Mouse (Mus musculus) left cerebral cortex, postnatal 36 days (tissue): ENCODE data around the gene Cfap69. TPM values are rescaled to one million over a fixed set of nuclear protein-coding genes. Genes with fewer than 3 reads are reported as not detected.

Source experiments
- DNase-seq, 2 experiments: peaks; one replicate each; pipeline ENCODE4 v3.0.0; 2021 to 2022; ENCODE audit warnings: low spot score in 2 of 2, mixed read lengths in 1 of 2
- intact Hi-C: fragments of 180-260 bp; cut with DNase I; formaldehyde crosslinking; loops from one replicate; pipeline ENCODE4 v1.15.1; 2025
- total RNA-seq, 2 experiments: library from RNA; stranded (reverse); gene quantifications; 2 replicates each; pipeline ENCODE4 v1.2.3; 2021

The Cfap69 gene
- total RNA-seq, 2 experiments from 2014 or later: 16.8 to 33.1 TPM

GRCm38 (mm10) chr5:5664371-5664926 is 410 bp upstream of the Cfap69 start:
- no peak for DNase-seq
- intact Hi-C loops: no loop called here

DNA sequence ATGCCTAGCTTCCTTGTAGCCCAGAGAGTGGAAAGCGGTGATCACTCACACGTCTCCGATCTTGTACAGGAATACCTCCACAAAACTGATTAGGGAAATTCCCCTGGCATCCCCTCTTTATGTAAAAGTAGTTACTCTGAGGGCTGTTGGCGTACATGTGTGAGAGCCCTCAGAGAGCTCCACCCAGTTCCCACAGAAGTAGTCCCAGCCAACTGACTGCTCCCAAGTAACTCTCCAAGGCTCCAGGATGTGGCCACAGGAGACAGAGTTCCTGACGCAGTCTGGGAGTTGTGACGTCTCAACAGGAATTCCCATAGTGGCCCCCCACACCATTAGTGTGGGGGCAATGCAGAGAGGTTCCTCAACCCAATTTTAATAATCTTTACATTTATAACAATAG is 982 bp downstream of the Cfap69 start:
- DNase-seq: no peak
- intact Hi-C loops: no loop called here

- DNase-seq: no peak
- intact Hi-C loops: no loop called here
Observed at GRCm38 (mm10) chr5:5658680-5659079, 5.4 kb downstream of the Cfap69 start.

DNA sequence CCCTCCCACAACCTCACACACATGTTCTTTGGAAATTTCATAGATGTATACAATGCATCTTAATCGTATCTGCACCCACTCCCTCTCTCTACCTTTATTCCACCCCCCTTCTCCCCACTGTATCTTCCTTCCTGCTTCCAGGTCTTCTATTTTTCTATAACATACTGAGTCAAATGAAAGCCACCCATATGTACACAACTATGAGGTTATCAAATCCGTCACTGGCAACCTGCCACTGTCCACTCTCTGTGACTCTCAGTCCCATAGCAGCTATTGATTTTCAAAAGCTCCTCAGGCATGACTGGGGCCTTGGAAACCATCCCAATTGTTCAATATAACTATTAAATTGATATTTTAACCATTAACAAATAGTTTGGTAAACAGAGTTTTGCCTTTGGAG is 6.1 kb downstream of the Cfap69 start:
- DNase-seq: no peak
- intact Hi-C loops: no loop called here

GRCm38 (mm10) chr5:5648817-5649569 is 15.0 kb downstream of the Cfap69 start:
- DNase-seq: peak; percentile 60 to 61
- intact Hi-C loops: loop anchor here (5.0 kb wide), 2 partner anchors 43 to 137 kb away; partner anchors contain the start of genes Cldn12 and Steap2

- intact Hi-C loops: loop anchor here (1.0 to 5.0 kb wide), 3 partner anchors 46 to 134 kb away; partner anchors contain the start of genes Cldn12 and Steap2
- no peak for DNase-seq
Observed at GRCm38 (mm10) chr5:5646173-5646572, 17.9 kb downstream of the Cfap69 start.

- intact Hi-C loops: no loop called here
- DNase-seq: no peak
Observed at GRCm38 (mm10) chr5:5638496-5638895, 25.5 kb downstream of the Cfap69 start.

DNA sequence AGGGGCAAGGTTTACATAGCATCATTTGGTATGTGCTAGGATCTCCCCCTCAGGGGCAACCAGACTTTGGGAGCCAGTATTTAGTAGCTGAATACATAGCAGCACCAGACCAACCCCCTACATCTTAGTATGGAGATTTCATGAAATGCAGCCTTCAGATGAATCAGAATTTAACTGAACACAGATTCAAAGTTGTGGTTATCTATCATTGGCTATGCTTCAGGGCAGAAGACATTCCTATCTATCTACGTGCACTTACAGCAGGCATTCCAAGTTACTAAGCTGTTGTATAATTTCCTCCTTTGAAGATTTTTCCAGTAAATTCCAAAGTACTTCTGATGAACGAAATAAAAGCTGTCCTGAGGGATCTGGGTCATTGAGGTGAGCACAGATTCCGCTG is 38.5 kb downstream of the Cfap69 start:
- DNase-seq: no peak
- intact Hi-C loops: no loop called here

- intact Hi-C loops: no loop called here
Observed at GRCm38 (mm10) chr5:5618329-5618728, 45.7 kb downstream of the Cfap69 start.

GRCm38 (mm10) chr5:5610540-5610939 is 53.5 kb downstream of the Cfap69 start:
- intact Hi-C loops: no loop called here
- no peak for DNase-seq

More at GRCm38 (mm10) chr5:5618329-5618728, 45.7 kb downstream of the Cfap69 start:
- DNase-seq: no peak

DNA sequence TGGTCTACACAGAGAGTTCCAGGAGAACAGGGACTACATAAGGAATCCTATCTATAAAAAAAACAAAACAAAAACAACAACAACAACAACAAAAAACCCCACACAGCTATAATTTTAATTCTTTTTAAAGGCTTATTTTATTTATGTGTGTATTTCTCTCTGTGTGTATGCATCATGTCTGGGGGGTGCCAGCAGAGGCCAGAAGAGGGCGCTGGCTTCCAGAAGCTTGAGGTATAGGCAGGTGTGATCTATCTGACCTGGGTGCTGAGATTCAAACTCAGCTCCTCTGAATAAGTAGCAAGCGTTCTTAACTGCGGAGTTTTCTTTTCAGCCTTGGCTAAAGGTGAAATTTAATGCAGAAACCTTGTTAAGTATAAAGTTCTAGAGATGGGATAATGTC is 76.4 kb downstream of the Cfap69 start:
- no peak for DNase-seq
- intact Hi-C loops: no loop called here

DNA sequence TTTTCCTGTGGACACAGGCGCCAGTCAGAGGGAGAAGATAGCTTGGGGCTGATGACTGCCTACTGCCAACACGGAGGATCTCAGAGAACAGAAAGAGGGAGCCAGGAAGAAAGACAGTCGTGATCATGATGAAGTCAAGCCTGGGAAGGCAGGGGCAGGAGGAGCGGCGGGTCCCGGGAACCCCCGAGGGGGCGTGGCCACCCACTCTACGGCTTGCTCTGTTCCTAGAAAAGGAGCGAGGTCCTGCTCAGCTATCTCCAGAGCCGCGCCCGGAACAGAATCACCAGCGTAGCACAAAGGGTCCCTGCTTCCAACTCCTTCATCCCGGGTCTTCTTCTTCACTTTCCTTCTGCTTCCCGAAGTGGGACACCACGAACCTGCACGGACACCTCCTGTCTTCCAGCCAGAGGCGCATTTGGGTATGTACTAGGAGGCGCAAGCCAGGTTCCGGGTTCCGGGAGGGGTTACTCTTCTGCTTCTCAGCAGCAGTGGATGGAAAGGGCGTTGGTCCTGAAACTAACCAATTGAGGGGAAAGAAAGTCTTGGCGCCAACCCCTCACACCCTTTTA is 90.2 kb downstream of the Cfap69 start, which contains the start of gene Gm8773:
TSS of gene Gm8773 (plus strand) at position 51 of the 569 bp plus-strand sequence.
- DNase-seq: peak; percentile 8 to 12
- intact Hi-C loops: no loop called here

DNA sequence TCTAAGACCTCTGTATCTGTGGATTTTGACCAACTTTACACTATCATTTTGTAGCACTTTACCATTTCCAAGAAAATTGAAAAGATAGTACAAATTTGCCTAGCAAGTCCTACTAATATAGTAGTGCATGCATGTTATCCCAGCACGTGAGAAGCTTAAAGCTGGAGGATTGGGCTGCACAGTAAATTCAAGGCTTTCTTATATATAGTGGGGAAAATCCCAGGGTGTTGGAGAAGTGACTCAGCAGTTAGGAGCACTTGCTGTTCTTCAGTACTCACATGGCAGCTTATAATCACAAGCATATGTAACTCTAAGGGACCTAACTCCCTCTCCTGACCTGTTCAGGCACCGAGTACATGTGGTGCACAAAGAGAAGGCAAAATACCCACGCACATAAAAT is 101.6 kb downstream of the Cfap69 start:
- intact Hi-C loops: no loop called here
- no peak for DNase-seq

GRCm38 (mm10) chr5:5561041-5561706 is 102.9 kb downstream of the Cfap69 start:
- DNase-seq: no peak
- intact Hi-C loops: no loop called here

- DNase-seq: no peak
- intact Hi-C loops: loop anchor here (2.0 kb wide), 1 partner anchor 45 kb away; the partner anchor contains the start of gene Cldn12
Observed at GRCm38 (mm10) chr5:5559798-5560197, 104.2 kb downstream of the Cfap69 start.

GRCm38 (mm10) chr5:5559079-5559740 is 104.8 kb downstream of the Cfap69 start, which contains the start of gene Gtpbp10:
TSS of gene Gtpbp10 (minus strand) at chr5:5559538.
- DNase-seq: peak; percentile 93 to 94
- intact Hi-C loops: loop anchor here (2.0 kb wide), 1 partner anchor 44 kb away; the partner anchor contains the start of gene Cldn12

DNA sequence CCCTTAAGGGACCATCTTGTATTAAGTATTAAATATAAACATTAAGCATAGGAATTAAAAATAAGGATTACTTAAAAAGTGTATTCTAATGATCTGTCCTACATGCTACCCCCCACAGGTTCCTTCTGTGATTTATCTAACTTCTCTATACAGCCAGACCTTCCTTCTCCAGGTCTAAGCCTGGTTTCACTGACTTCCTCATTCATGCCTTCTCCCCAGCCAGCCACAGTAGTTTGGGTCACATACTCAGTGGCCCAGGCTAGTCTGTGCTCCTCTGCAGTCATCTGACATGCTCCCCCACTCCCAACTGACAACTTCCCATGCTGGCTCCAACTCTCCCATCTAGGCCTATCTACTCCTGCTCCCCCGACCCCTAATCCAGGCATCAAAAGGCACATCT is 112.9 kb downstream of the Cfap69 start:
- intact Hi-C loops: no loop called here

GRCm38 (mm10) chr5:5540385-5540784 is 123.7 kb downstream of the Cfap69 start:
- DNase-seq: no peak
- intact Hi-C loops: no loop called here

More for the DNA sequence above, 112.9 kb downstream of the Cfap69 start:
- DNase-seq: no peak

DNA sequence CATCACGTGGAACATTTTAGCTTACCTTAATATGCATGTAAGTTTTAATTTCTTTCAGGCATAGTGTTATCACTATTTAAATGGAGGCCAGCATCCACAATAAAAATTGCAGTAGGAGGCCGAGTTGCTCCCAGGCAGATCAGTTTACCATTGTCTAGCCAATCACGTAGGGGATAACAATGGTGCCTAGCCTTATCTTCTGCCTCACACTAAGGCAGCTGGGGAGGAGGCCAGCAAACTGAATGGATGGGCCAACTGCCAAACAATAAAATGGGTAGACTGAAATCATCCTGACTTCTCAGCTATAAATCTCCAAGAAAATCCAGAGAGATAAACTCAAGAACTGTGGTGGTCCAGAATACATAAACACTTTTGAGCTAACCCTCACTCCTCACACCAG is 124.3 kb downstream of the Cfap69 start:
- intact Hi-C loops: no loop called here
- no peak for DNase-seq
